Mouse (Mus musculus) inflammation-experienced regulatory T-cells (primary cell): ENCODE data around the gene Olfr681. TPM values are rescaled to one million over a fixed set of nuclear protein-coding genes. Genes with fewer than 3 reads are reported as not detected.

ENCODE experiments used
- polyA plus RNA-seq, 2 experiments: library from polyadenylated mRNA; unstranded; fragments of 100-300 nt; shearing (Covaris generic); gene quantifications; one replicate each; pipeline ENCODE4 v1.2.1; 2017

The Olfr681 gene
- under 1 TPM in 1 of 2 experiments, not detected in 1; 0.09 TPM for polyA plus RNA-seq

GRCm38 (mm10) chr7:105116536-105116935 is at the start of gene Olfr681:
Gene Olfr681, plus strand, starts transcription at chr7:105116836.

DNA sequence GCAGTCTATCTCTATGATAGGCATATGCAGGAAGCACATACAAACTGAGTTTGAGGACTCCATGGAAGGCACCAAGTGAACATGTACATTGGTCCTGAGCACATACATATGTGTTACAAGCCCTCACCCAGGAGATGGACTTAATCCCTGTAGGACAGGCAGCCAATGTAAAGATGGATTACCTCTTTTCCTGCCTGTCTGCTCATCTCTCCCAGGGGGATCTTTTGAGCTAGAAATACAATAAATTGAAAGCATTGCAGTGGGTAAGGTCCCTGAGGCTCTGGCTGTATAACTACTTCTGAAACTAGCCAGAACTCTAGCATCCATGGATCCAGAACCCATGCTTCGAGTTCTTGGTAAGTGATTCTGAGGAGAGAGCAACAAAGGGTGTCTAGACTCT is 35.7 kb upstream of the Olfr681 start, which contains the start of gene Olfr679:
TSS of gene Olfr679 (plus strand) at position 301 of the 400 bp plus-strand sequence.

GRCm38 (mm10) chr7:105092717-105093116 is 23.9 kb upstream of the Olfr681 start, which contains the start of gene Olfr680-ps1:
Gene Olfr680-ps1, minus strand, starts transcription at chr7:105092817.

DNA sequence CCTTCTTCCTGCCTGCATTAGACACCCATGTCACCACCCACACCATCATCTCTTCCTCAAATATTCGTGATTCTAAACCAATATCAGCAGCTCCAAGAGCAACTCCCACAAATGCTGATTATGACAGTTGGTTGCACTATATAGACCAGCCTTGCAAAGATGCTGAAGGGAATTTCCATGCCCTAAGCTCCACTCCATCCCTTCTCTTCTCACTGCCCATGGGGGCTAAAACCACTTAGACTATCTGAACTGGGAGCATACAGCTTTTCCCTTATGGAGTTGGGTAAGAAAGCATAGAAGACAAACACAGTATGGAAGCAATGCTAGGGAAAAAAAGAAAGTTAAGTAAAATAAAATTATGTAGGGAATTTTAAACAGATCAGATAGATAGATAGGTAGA is 30.3 kb downstream of the Olfr681 start, which contains the start of gene Olfr683:
TSS of gene Olfr683 (minus strand) at position 101 of the 400 bp plus-strand sequence.

GRCm38 (mm10) chr7:105163553-105163952 is 46.9 kb downstream of the Olfr681 start, which contains the start of gene Olfr684:
Gene Olfr684, minus strand, starts transcription at chr7:105163653.

Other genes starting within 250 kb of the Olfr681 start
- gene Olfr665, start 238.8 kb upstream of the Olfr681 start, polyA plus RNA-seq, result not detected
- gene Olfr666, start 220.9 kb upstream of the Olfr681 start, polyA plus RNA-seq, result not detected
- not detected for gene Olfr667, start 195.4 kb upstream of the Olfr681 start, polyA plus RNA-seq
- under 1 TPM in 1 of 2 experiments, not detected in 1; 0.38 TPM for gene Olfr668, start 188.8 kb upstream of the Olfr681 start, polyA plus RNA-seq
- under 1 TPM in 1 of 2 experiments, not detected in 1; 0.48 TPM for gene Olfr669, start 182.6 kb upstream of the Olfr681 start, polyA plus RNA-seq
- gene Olfr670, start 154.2 kb upstream of the Olfr681 start, polyA plus RNA-seq, result not detected
- under 1 TPM in 1 of 2 experiments, not detected in 1; 0.47 TPM for gene Olfr671, start 137.7 kb upstream of the Olfr681 start, polyA plus RNA-seq
- 1 to 10 TPM in 1 of 2 experiments, not detected in 1; 1.3 TPM for gene Olfr672, start 114.8 kb upstream of the Olfr681 start, polyA plus RNA-seq
- under 1 TPM in 1 of 2 experiments, not detected in 1; 0.48 TPM for gene Olfr675, start 88.4 kb upstream of the Olfr681 start, polyA plus RNA-seq
- gene Olfr676, start 84.1 kb upstream of the Olfr681 start, polyA plus RNA-seq, result under 1 TPM in 1 of 2 experiments, not detected in 1; 0.94 TPM
- gene Olfr677, start 65.5 kb upstream of the Olfr681 start, polyA plus RNA-seq, result 1 to 10 TPM in 1 of 2 experiments, under 1 TPM in 1; 0.06 to 1.7 TPM
- not detected for gene Olfr678, start 52.4 kb upstream of the Olfr681 start, polyA plus RNA-seq
- not detected for gene Olfr679, start 35.6 kb upstream of the Olfr681 start, polyA plus RNA-seq
- not detected for gene Olfr680-ps1, start 24.0 kb upstream of the Olfr681 start, polyA plus RNA-seq
- gene Olfr683, start 30.2 kb downstream of the Olfr681 start, polyA plus RNA-seq, result not detected
- gene Olfr684, start 46.8 kb downstream of the Olfr681 start, polyA plus RNA-seq, result not detected
- under 1 TPM in 1 of 2 experiments, not detected in 1; 0.05 TPM for gene Olfr685, start 69.2 kb downstream of the Olfr681 start, polyA plus RNA-seq
- gene Olfr686, start 90.6 kb downstream of the Olfr681 start, polyA plus RNA-seq, result not detected
- gene Olfr688, start 171.3 kb downstream of the Olfr681 start, polyA plus RNA-seq, result not detected
- under 1 TPM; 0.04 to 0.47 TPM for gene Olfr689, start 194.3 kb downstream of the Olfr681 start, polyA plus RNA-seq
- gene Olfr690, start 217.3 kb downstream of the Olfr681 start, polyA plus RNA-seq, result not detected
- gene Olfr691, start 225.4 kb downstream of the Olfr681 start, polyA plus RNA-seq, result 1 to 10 TPM in 1 of 2 experiments, under 1 TPM in 1; 0.08 to 2.0 TPM